Mouse (Mus musculus): Measurements from ENCODE around the gene Mapkapk3. TPM values are rescaled to one million over a fixed set of nuclear protein-coding genes. Genes with fewer than 3 reads are reported as not detected.

The Mapkapk3 gene
- total and polyA plus RNA-seq, 3 experiments: 29.9 to 39.8 (median 30.1) TPM

- no peak; the same call in 1 of the 2 replicates for TF ChIP-seq ZMIZ1 (IDR thresholded peaks at IDR 0.05; ENCODE audit: low read depth, low read length)
Measured at GRCm38 (mm10) chr9:107289211-107290076, at the start of gene Mapkapk3 (continued).

GRCm38 (mm10) chr9:107338172-107338883, 48.7 kb upstream of the Mapkapk3 start, which contains the start of gene Hemk1:
Hemk1 (minus strand) TSS chr9:107338350.
- Histone ChIP-seq H3K9ac (ENCODE audit: insufficient read depth, low read depth) (peak within 1 kb of the TSS; percentile 76), H3K79me2 (replicated peaks; ENCODE audit: control insufficient read depth, extremely low read depth, insufficient read depth, poor library complexity, severe bottlenecking) (no peaks in the 10 kb centered on the region), H3K9me3 (replicated peaks; ENCODE audit: low read length) (no peaks in the 10 kb centered on the region), H3K4me2 (ENCODE audit: insufficient read depth, low read depth, poor library complexity, severe bottlenecking) (peak within 1 kb of the TSS; percentile 94), H3K36me3 (replicated peaks in 1 of 2; ENCODE audit: control insufficient read depth in 1 of 2, insufficient read depth in 1 of 2, low read length in 1 of 2) (peaks cover 0 to 30% of the 10 kb centered on the region in 2 experiments), H3K4me3 (replicated peaks in 1 of 3; ENCODE audit: low read depth in 2 of 3, low read length in 2 of 3, poor library complexity in 1 of 3) (peak within 1 kb of the TSS; percentile 69 to 89 (median 74)), H3K4me1 (ENCODE audit: control insufficient read depth in 1 of 2, insufficient read depth in 2 of 2) (peaks cover 27 to 57% of the 10 kb centered on the region in 2 experiments), H3K27me3 (replicated peaks) (peaks cover 26% of the 10 kb centered on the region), H3K27ac (ENCODE audit: insufficient read depth, low read depth) (no peak within 1 kb of the TSS)
- in situ Hi-C loops (cut with MboI; ENCODE audit: low pct_ligation_motif_present, low pct_unique_long_range_greater_than_20kb, low sequenced_read_pairs) (loop anchor here (5.0 kb wide), 1 partner anchor 41 kb away; the partner anchor contains the start of gene Cish), dilution Hi-C loops (cut with MboI; ENCODE audit: extremely low pct_ligation_motif_present, extremely low pct_unique_long_range_greater_than_20kb, low sequenced_read_pairs) (no loop called here)
- peak; percentile 90 for DNase-seq (ENCODE audit: extremely low read depth)
- 0 out of 4 replicates have a peak, but pooled peaks of 1 of the 2 experiments have one; percentile 0 for TF ChIP-seq CTCF (conservative IDR thresholded peaks at IDR 0.05 in 1 of 2, IDR thresholded peaks at IDR 0.05 in 1 of 2; ENCODE audit: low read depth in 2 of 2, low read length in 2 of 2)
- TF ChIP-seq ZKSCAN1 (IDR thresholded peaks at IDR 0.05; ENCODE audit: borderline replicate concordance, low read depth, low read length): no peak
- no peak for TF ChIP-seq USF2 (conservative IDR thresholded peaks at IDR 0.05; ENCODE audit: low read depth, low read length)
- no peak for TF ChIP-seq CHD1 (IDR thresholded peaks at IDR 0.05; ENCODE audit: low read depth, low read length)
- TF ChIP-seq JUN (IDR thresholded peaks at IDR 0.05; ENCODE audit: insufficient read depth, low read depth, low read length): no peak
- TF ChIP-seq E2F4 (IDR thresholded peaks at IDR 0.05; ENCODE audit: insufficient replicate concordance, low read depth, low read length): no peak
- 0 out of 2 replicates have a peak, but pooled peaks have one; percentile 12 for TF ChIP-seq ETS1 (conservative IDR thresholded peaks at IDR 0.05; ENCODE audit: low read depth, low read length)
- TF ChIP-seq MEF2A (IDR thresholded peaks at IDR 0.05; ENCODE audit: borderline replicate concordance, low read depth, low read length): peak; percentile 82
- TF ChIP-seq MAZ (IDR thresholded peaks at IDR 0.05; ENCODE audit: low read depth, low read length): peak; percentile 90
- TF ChIP-seq MAFK (IDR thresholded peaks at IDR 0.05; ENCODE audit: insufficient replicate concordance, low read length): 0 out of 2 replicates have a peak, but pooled peaks have one; percentile 24
- no peak for TF ChIP-seq RAD21 (IDR thresholded peaks at IDR 0.05; ENCODE audit: low read depth, low read length)
- TF ChIP-seq ZMIZ1 (IDR thresholded peaks at IDR 0.05; ENCODE audit: low read depth, low read length): peak; percentile 79
- TF ChIP-seq ZNF384 (IDR thresholded peaks at IDR 0.05; ENCODE audit: low read depth, low read length): no peak
- TF ChIP-seq BHLHE40 (IDR thresholded peaks at IDR 0.05; ENCODE audit: low read depth, low read length): no peak; the same call in 1 of the 2 replicates
- no peak; the same call in none of the 2 replicates for TF ChIP-seq MAX (IDR thresholded peaks at IDR 0.05; ENCODE audit: low read length)
- TF ChIP-seq TBP (conservative IDR thresholded peaks at IDR 0.05; ENCODE audit: low read depth, low read length): peak; percentile 76
- TF ChIP-seq NRF1 (IDR thresholded peaks at IDR 0.05; ENCODE audit: low read depth, low read length): no peak
- 0 out of 2 replicates have a peak, but pooled peaks have one; percentile 67 for TF ChIP-seq UBTF (IDR thresholded peaks at IDR 0.05; ENCODE audit: low read depth, low read length)
- TF ChIP-seq KAT2A (IDR thresholded peaks at IDR 0.05; ENCODE audit: insufficient replicate concordance, low read length): peak; percentile 78; the same call in 1 of the 2 replicates
- TF ChIP-seq HCFC1 (IDR thresholded peaks at IDR 0.05; ENCODE audit: low read depth, low read length): peak; percentile 95
- TF ChIP-seq RCOR1 (conservative IDR thresholded peaks at IDR 0.05; ENCODE audit: low read depth, low read length): no peak
- TF ChIP-seq MYC (IDR thresholded peaks at IDR 0.05; ENCODE audit: low read depth, low read length): 0 out of 2 replicates have a peak, but pooled peaks have one; percentile 22
- TF ChIP-seq POLR2A (IDR thresholded peaks at IDR 0.05; ENCODE audit: low read depth, low read length): peak; percentile 82
- peak; percentile 87 for TF ChIP-seq MXI1 (IDR thresholded peaks at IDR 0.05; ENCODE audit: low read depth, low read length)
- TF ChIP-seq EP300 (IDR thresholded peaks at IDR 0.05; ENCODE audit: low read length): no peak
- peak; percentile 80 for TF ChIP-seq ELF1 (IDR thresholded peaks at IDR 0.05; ENCODE audit: low read depth, low read length)
- peak; percentile 64 for TF ChIP-seq CHD2 (IDR thresholded peaks at IDR 0.05; ENCODE audit: low read length)
- TF ChIP-seq SIN3A (IDR thresholded peaks at IDR 0.05; ENCODE audit: low read length): peak; percentile 82
- no peak for TF ChIP-seq USF1 (IDR thresholded peaks at IDR 0.05; ENCODE audit: low read depth, low read length)
- TF ChIP-seq PAX5 (IDR thresholded peaks at IDR 0.05; ENCODE audit: low read length): no peak
- peak; percentile 79 for TF ChIP-seq NELFE (IDR thresholded peaks at IDR 0.05; ENCODE audit: low read depth, low read length)
- TF ChIP-seq SMC3 (IDR thresholded peaks at IDR 0.05; ENCODE audit: low read depth, low read length): no peak
- TF ChIP-seq JUND (conservative IDR thresholded peaks at IDR 0.05; ENCODE audit: low read depth, low read length): no peak
- no peak for TF ChIP-seq ZC3H11A (IDR thresholded peaks at IDR 0.05; ENCODE audit: low read depth, low read length)
